Mouse (Mus musculus) liver, embryonic 14 days (tissue): ENCODE results near the gene Apol11b. TPM values are rescaled to one million over a fixed set of nuclear protein-coding genes. Genes with fewer than 3 reads are reported as not detected.

Experiments
- polyA plus RNA-seq: library from polyadenylated mRNA; depleted of rRNA; stranded (reverse); fragments of >200 nt; gene quantifications from 2 replicates; pipeline ENCODE4 v1.2.3, GENCODE M21; 2012; rRNA removed

Gene Apol11b
- polyA plus RNA-seq = 4.1 and 4.6 TPM in 2 replicates

GRCm38 (mm10) chr15:77643176-77643575, at the start of gene Apol11b:
Gene Apol11b (minus strand): TSS chr15:77643286.

GRCm38 (mm10) chr15:77598958-77599357, 44.1 kb downstream of the Apol11b start, which contains the start of gene Gm36245:
Gene Gm36245 (plus strand): TSS chr15:77599258.

DNA sequence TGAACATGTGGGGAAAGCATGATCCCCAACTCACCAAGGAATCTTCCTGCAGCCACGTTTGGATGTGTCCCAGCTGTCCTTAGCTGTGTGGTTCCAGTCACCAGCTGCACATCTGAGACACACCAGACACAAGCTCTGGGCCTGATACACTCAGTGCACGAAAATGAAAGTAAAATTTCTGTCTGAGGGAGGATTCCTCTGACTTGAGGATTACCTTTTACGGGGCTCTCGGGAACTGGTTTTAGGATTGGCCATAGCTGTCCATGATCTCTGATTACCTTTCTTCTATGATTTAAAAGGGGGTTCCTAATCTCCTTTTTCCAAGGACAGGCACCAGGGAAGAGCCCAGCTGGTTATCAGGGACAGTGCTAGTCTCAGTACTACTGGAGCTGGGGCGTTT, 47.1 kb downstream of the Apol11b start, which contains the start of gene Apol10b:
Gene Apol10b, minus strand, starts transcription at position 165 of the 400 bp plus-strand sequence.

Other genes starting within 250 kb of the Apol11b start
- gene Apol7a, start 244.2 kb downstream of the Apol11b start, polyA plus RNA-seq = 0.28 and 0.34 TPM in 2 replicates
- 0.02 TPM in 1 of 2 replicates, not detected in the other for gene Apol9a, start 232.2 kb downstream of the Apol11b start, polyA plus RNA-seq
- not detected in 2 replicates for gene Apol7b, start 195.8 kb downstream of the Apol11b start, polyA plus RNA-seq
- gene Apol10a, start 166.2 kb downstream of the Apol11b start, polyA plus RNA-seq = 0.03 and 0.05 TPM in 2 replicates
- gene Apol11a, start 135.0 kb downstream of the Apol11b start, polyA plus RNA-seq = 0.14 and 0.18 TPM in 2 replicates
- not detected in 2 replicates for gene Apol7c, start 110.0 kb downstream of the Apol11b start, polyA plus RNA-seq
- not detected in 2 replicates for gene 1700025B11Rik, start 81.4 kb downstream of the Apol11b start, polyA plus RNA-seq
- gene Apol10b, start 47.2 kb downstream of the Apol11b start, polyA plus RNA-seq = 0.01 TPM in 2 replicates
- gene Gm36245, start 44.0 kb downstream of the Apol11b start, polyA plus RNA-seq = not detected in 2 replicates
- 0.01 TPM in 1 of 2 replicates, not detected in the other for gene Apol7e, start 55.6 kb upstream of the Apol11b start, polyA plus RNA-seq
- 0.03 and 0.07 TPM in 2 replicates for gene Apol9b, start 85.8 kb upstream of the Apol11b start, polyA plus RNA-seq
- 42.8 and 44.5 TPM in 2 replicates for gene Apol8, start 113.7 kb upstream of the Apol11b start, polyA plus RNA-seq
- gene Myh9, start 198.9 kb upstream of the Apol11b start, polyA plus RNA-seq = 23.4 and 23.7 TPM in 2 replicates